Mouse (Mus musculus): ENCODE measurements around the gene Lst1.

- TF ChIP-seq CTCF (IDR thresholded peaks at IDR 0.05 in 2 of 3, conservative IDR thresholded peaks at IDR 0.05 in 1 of 3; ENCODE audit: control insufficient read depth in 1 of 3, insufficient read depth in 1 of 3, low read depth in 2 of 3, low read length in 3 of 3, poor library complexity in 1 of 3, severe bottlenecking in 1 of 3) = no peak
- no peak; the same call in 1 of the 2 replicates for TF ChIP-seq ZNF384 (IDR thresholded peaks at IDR 0.05; ENCODE audit: low read depth, low read length)
- no peak for TF ChIP-seq MAFK (IDR thresholded peaks at IDR 0.05; ENCODE audit: borderline replicate concordance, low read depth, low read length)
These were observed at the start of gene Lst1 for GRCm38 (mm10) chr17:35187959-35188610.

All from MEL (cell line).